ENCODE assay signal across 8 mouse cellular contexts in the genomic region with DNA sequence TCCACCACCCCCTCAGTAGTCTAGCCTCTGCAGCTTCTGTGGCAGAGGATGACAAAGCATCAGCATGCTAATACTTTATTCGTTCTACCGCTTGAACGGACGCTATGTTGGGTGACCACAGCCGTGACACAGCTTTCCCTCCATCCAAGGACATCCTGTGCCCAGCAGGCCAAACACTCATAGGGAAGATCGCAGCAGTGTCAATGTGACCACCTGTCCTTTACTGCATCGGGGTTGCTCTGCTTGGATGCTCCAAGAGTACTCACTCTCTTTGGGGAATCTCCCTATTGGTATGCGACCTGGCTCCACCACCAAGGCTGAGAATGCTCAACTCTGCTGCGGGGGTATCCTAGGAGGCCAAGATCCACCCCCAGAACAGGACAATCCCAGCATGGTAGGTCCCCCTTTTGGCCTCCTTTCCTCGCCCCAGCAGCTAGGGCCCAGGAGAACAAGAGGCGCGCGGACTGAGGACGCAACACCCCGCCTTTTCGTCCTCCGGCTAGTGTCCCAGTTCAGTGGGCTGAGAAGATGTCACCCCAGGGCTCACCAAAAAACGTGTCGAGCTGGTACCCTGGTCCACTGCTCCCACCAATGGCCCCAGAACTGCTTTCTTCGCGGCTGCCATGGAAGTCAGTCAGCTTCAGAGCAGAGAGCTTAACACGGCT. TPM values are rescaled to one million over a fixed set of nuclear protein-coding genes. Genes with fewer than 3 reads are reported as not detected.
DNase-seq lines count a peak whose midpoint lies in the region; ATAC-seq and TF ChIP-seq lines count a peak whose summit lies in the region.

No protein-coding gene starts in this region.

- H3K36me3 ChIP-seq in embryonic facial prominence, embryonic 12.5 days: no peaks in the 10 kb centered on the region
- H3K36me3 ChIP-seq in hindbrain, embryonic 13.5 days: no peaks in the 10 kb centered on the region
- H3K36me3 ChIP-seq in macrophage (ENCODE audit: inconsistent target): no peaks in the 10 kb centered on the region
- no peaks in the 10 kb centered on the region for H3K36me3 ChIP-seq in stomach, postnatal 0 days (ENCODE audit: control insufficient read depth, insufficient read depth, low read length)

- no peak for TF ChIP-seq CTCF in Patski (IDR thresholded peaks at IDR 0.05)
- no peak for TF ChIP-seq CTCF in stomach, postnatal 0 days (IDR thresholded peaks at IDR 0.05; ENCODE audit: low read depth)

- 0 out of 2 replicates have a peak overlapping the region, but pooled peaks have one; percentile 41 for H3K27ac ChIP-seq in embryonic facial prominence, embryonic 12.5 days
- H3K27ac ChIP-seq in hindbrain, embryonic 13.5 days: peak overlapping the region; percentile 74
- peak overlapping the region; percentile 47 for H3K27ac ChIP-seq in macrophage
- peak overlapping the region; percentile 86 for H3K27ac ChIP-seq in stomach, postnatal 0 days (replicated peaks)

- POLR2A ChIA-PET in Patski (lab: Charles Lee): interaction anchor here (0.6 kb wide), 1 partner anchor 15 kb away, joined by 6 read pairs; no protein-coding TSS in a partner anchor

- peak overlapping the region; percentile 54 for H3K4me2 ChIP-seq in embryonic facial prominence, embryonic 12.5 days (replicated peaks)
- H3K4me2 ChIP-seq in hindbrain, embryonic 13.5 days: peak overlapping the region; percentile 64
- peak overlapping the region; percentile 59 for H3K4me2 ChIP-seq in stomach, postnatal 0 days (replicated peaks; ENCODE audit: low read depth)

- no peaks in the 10 kb centered on the region for H3K9me3 ChIP-seq in embryonic facial prominence, embryonic 12.5 days
- no peaks in the 10 kb centered on the region for H3K9me3 ChIP-seq in hindbrain, embryonic 13.5 days
- H3K9me3 ChIP-seq in stomach, postnatal 0 days (ENCODE audit: control insufficient read depth, low read length): no peaks in the 10 kb centered on the region

- in situ Hi-C loops in Patski (cut with MboI; ENCODE audit: low pct_unique_long_range_greater_than_20kb): no loop called here

- H3K79me2 ChIP-seq in macrophage (ENCODE audit: inconsistent target): peaks cover 50% of the 10 kb centered on the region

- H3K4me1 ChIP-seq in embryonic facial prominence, embryonic 12.5 days: no peaks in the 10 kb centered on the region
- H3K4me1 ChIP-seq in hindbrain, embryonic 13.5 days (replicated peaks): no peaks in the 10 kb centered on the region
- H3K4me1 ChIP-seq in stomach, postnatal 0 days (replicated peaks; ENCODE audit: control insufficient read depth, insufficient read depth): no peaks in the 10 kb centered on the region

- WGBS in embryonic facial prominence, embryonic 12.5 days: 22% methylated on average over 22 of the region's 22 CpGs
- WGBS in hindbrain, embryonic 13.5 days: 21% methylated on average over 22 of the region's 22 CpGs
- WGBS in macrophage (ENCODE audit: missing documents): 18% methylated on average over 20 of the region's 22 CpGs
- WGBS in stomach, postnatal 0 days: 21% methylated on average over 21 of the region's 22 CpGs

- peaks cover 12% of the 10 kb centered on the region for H3K27me3 ChIP-seq in Patski
- no peaks in the 10 kb centered on the region for H3K27me3 ChIP-seq in embryonic facial prominence, embryonic 12.5 days
- no peaks in the 10 kb centered on the region for H3K27me3 ChIP-seq in hindbrain, embryonic 13.5 days
- H3K27me3 ChIP-seq in stomach, postnatal 0 days (ENCODE audit: control insufficient read depth, insufficient read depth, low read length): no peaks in the 10 kb centered on the region

- DNase-seq in left cerebral cortex, postnatal 25 days (ENCODE audit: low spot score in 2 of 2): peak; percentile 15 to 16
- DNase-seq in left cerebral cortex, postnatal 4 days: no peak
- DNase-seq in Patski (ENCODE audit: low read depth, low spot score): no peak
- DNase-seq in stomach, postnatal 0 days (ENCODE audit: low spot score): no peak
- DNase-seq in thymus, postnatal 25 days: no peak

- peak overlapping the region; percentile 46 for H3K4me3 ChIP-seq in embryonic facial prominence, embryonic 12.5 days
- peak overlapping the region; percentile 50 for H3K4me3 ChIP-seq in hindbrain, embryonic 13.5 days
- peak overlapping the region; percentile 59 for H3K4me3 ChIP-seq in macrophage (ENCODE audit: inconsistent target)
- H3K4me3 ChIP-seq in stomach, postnatal 0 days (ENCODE audit: low read depth, low read length): peak overlapping the region; percentile 48

- no peak for TF ChIP-seq EP300 in stomach, postnatal 0 days (optimal IDR thresholded peaks at IDR 0.05)

- peak; percentile 26 for ATAC-seq in Patski
- ATAC-seq in embryonic facial prominence, embryonic 12.5 days (ENCODE audit: insufficient number of reproducible peaks, insufficient read depth, low FRiP score, low TSS enrichment): no peak; the same call in 1 of the 2 replicates
- no peak for ATAC-seq in hindbrain, embryonic 13.5 days (ENCODE audit: low FRiP score)
- no peak for ATAC-seq in stomach, postnatal 0 days (ENCODE audit: low FRiP score, low TSS enrichment)

- H3K9ac ChIP-seq in embryonic facial prominence, embryonic 12.5 days: peak overlapping the region; percentile 45
- peak overlapping the region; percentile 72 for H3K9ac ChIP-seq in hindbrain, embryonic 13.5 days
- H3K9ac ChIP-seq in stomach, postnatal 0 days (ENCODE audit: low read length): peak overlapping the region; percentile 61

- intact Hi-C loops in left cerebral cortex, postnatal 25 days (cut with DNase I): loop anchor here (5.0 kb wide), 1 partner anchor 101 kb away; no protein-coding TSS in a partner anchor
- intact Hi-C loops in left cerebral cortex, postnatal 4 days (cut with DNase I): no loop called here

- CTCF ChIA-PET in Patski (lab: Charles Lee): interaction anchor here (0.9 kb wide), 1 partner anchor 34 kb away, joined by 3 read pairs; no protein-coding TSS in a partner anchor

RNA-seq across cellular contexts. Expression of gene Gk, which starts 0.6 kb away (rescaled TPM):
- 10 to 100 TPM; 23.3 to 24.4 TPM for total RNA-seq in left cerebral cortex, postnatal 25 days (2021)
- 10 to 100 TPM; 18.0 to 20.2 TPM for total RNA-seq in left cerebral cortex, postnatal 4 days (2021)
- polyA plus RNA-seq in Patski (2021) (11.8 TPM), macrophage (2018) (9.0 to 15.4 TPM (median 10.1 TPM) in 3 replicates)
- polyA plus RNA-seq in embryonic facial prominence, embryonic 12.5 days (2016; fragmentation: Nextera tagmentation; extraction: Ambion mirVana): 6.4 and 6.8 TPM in 2 replicates
- polyA plus RNA-seq in hindbrain, embryonic 13.5 days (2015; fragmentation: Nextera tagmentation; extraction: Ambion mirVana): 7.2 and 7.8 TPM in 2 replicates
- 100 to 1,000 TPM in 9 of 26 experiments, 10 to 100 TPM in 17; 22.8 to 363 (median 62.7) TPM for total RNA-seq in macrophage (2018; cell fraction: chromatin; rRNA removed)
- 10 to 100 TPM in 16 of 26 experiments, 1 to 10 TPM in 10; 6.9 to 31.1 (median 11.0) TPM for total RNA-seq in macrophage (2018; cell fraction: cytosol; rRNA removed)
- total RNA-seq in macrophage (2018; cell fraction: nucleus; rRNA removed): 100 to 1,000 TPM in 4 of 26 experiments, 10 to 100 TPM in 22; 21.2 to 169 (median 46.1) TPM
- polyA plus RNA-seq in stomach, postnatal 0 days (2015; fragmentation: Nextera tagmentation; extraction: Ambion mirVana): 17.4 and 17.8 TPM in 2 replicates

Comparison
In these comparisons a context has a peak if more than half of its experiments do, and no peak if none do; other contexts are left out.
1. DNase-seq: peak in left cerebral cortex, postnatal 25 days (2 of 2); none in left cerebral cortex, postnatal 4 days (single experiment), Patski (single experiment), stomach, postnatal 0 days (single experiment) and thymus, postnatal 25 days (single experiment).
2. Peak in every context shown above with its lines, with median percentiles within 50 percentile points of each other: H3K27ac ChIP-seq, H3K4me2 ChIP-seq, H3K4me3 ChIP-seq and H3K9ac ChIP-seq.